Mouse (Mus musculus) heart, adult 11 months (tissue): ENCODE measurements at regions not wholly inside any gene's neighbourhood (a gene's known extent, or its start where the extent isn't known, plus 50 kb on each side); places are given as distances from the start of the nearest gene placed in this dataset.

Source experiments
- DNase-seq: peaks from one replicate; pipeline ENCODE4 v3.0.0; 2022

- DNase-seq, result no peak
Measured at GRCm38 (mm10) chr6:147686927-147687326, 211.3 kb downstream of the Ccdc91 start.

GRCm38 (mm10) chr6:147698255-147698654, 222.6 kb downstream of the Ccdc91 start:
- peak; percentile 4 for DNase-seq

GRCm38 (mm10) chr6:147699449-147699848, 223.8 kb downstream of the Ccdc91 start:
- DNase-seq, result peak; percentile 57

- DNase-seq, result peak; percentile 58
Measured at GRCm38 (mm10) chr6:147700629-147701028, 225.0 kb downstream of the Ccdc91 start.

GRCm38 (mm10) chr6:147701956-147702355, 226.3 kb downstream of the Ccdc91 start:
- peak; percentile 4 for DNase-seq

GRCm38 (mm10) chr6:147704297-147704696, 228.7 kb downstream of the Ccdc91 start:
- DNase-seq, result peak; percentile 1

- peak; percentile 57 for DNase-seq
Measured at GRCm38 (mm10) chr6:147705936-147706335, 230.3 kb downstream of the Ccdc91 start.

- peak; percentile 59 for DNase-seq
Measured at GRCm38 (mm10) chr6:147706741-147707140, 231.1 kb downstream of the Ccdc91 start.

- peak; percentile 95 for DNase-seq
Measured at GRCm38 (mm10) chr6:147718052-147718712, 242.6 kb downstream of the Ccdc91 start.

GRCm38 (mm10) chr6:147718713-147719490, 243.3 kb downstream of the Ccdc91 start:
- peak; percentile 83 for DNase-seq

GRCm38 (mm10) chr6:147719539-147719938, 243.9 kb downstream of the Ccdc91 start:
- DNase-seq, result peak; percentile 56

- DNase-seq, result peak; percentile 76
Measured at GRCm38 (mm10) chr6:147723336-147723735, 247.7 kb downstream of the Ccdc91 start.

GRCm38 (mm10) chr6:147726987-147727386, 251.4 kb downstream of the Ccdc91 start:
- peak; percentile 48 for DNase-seq

GRCm38 (mm10) chr6:147727644-147728533, 252.3 kb downstream of the Ccdc91 start:
- DNase-seq, result peak; percentile 37

GRCm38 (mm10) chr6:147729721-147730120, 254.1 kb downstream of the Ccdc91 start:
- peak; percentile 76 for DNase-seq

GRCm38 (mm10) chr6:147738621-147739325, 263.1 kb downstream of the Ccdc91 start:
- DNase-seq, result peak; percentile 64

GRCm38 (mm10) chr6:147741446-147741845, 265.8 kb downstream of the Ccdc91 start:
- DNase-seq, result peak; percentile 65

- DNase-seq, result no peak
Measured at GRCm38 (mm10) chr6:147744081-147744480, 268.5 kb downstream of the Ccdc91 start.

GRCm38 (mm10) chr6:147745690-147746089, 270.1 kb downstream of the Ccdc91 start:
- DNase-seq, result no peak

GRCm38 (mm10) chr6:147747945-147748344, 272.3 kb downstream of the Ccdc91 start:
- no peak for DNase-seq

GRCm38 (mm10) chr6:147752301-147752700, 276.7 kb downstream of the Ccdc91 start:
- peak; percentile 97 for DNase-seq

- no peak for DNase-seq
Measured at GRCm38 (mm10) chr6:147753828-147754227, 278.2 kb downstream of the Ccdc91 start.
